Mouse (Mus musculus): Measurements from ENCODE around the gene Kcnj3. TPM values are rescaled to one million over a fixed set of nuclear protein-coding genes. Genes with fewer than 3 reads are reported as not detected.

Gene Kcnj3
- not detected for polyA plus RNA-seq (2012; fragmentation: generic; extraction: Trizol)

GRCm38 (mm10) chr2:55435721-55436260 lies at the start of gene Kcnj3:
Gene Kcnj3 (plus strand): TSS chr2:55435970.

